Mouse (Mus musculus) urinary bladder, adult 18-20 months (tissue): ENCODE measurements around the gene Gm28051.

Experiments
- DNase-seq, 2 experiments: peaks; one replicate each; pipeline ENCODE4 v3.0.0; 2022; ENCODE audit warnings: low spot score in 2 of 2, mixed read lengths in 2 of 2

Gene Gm28051

DNA sequence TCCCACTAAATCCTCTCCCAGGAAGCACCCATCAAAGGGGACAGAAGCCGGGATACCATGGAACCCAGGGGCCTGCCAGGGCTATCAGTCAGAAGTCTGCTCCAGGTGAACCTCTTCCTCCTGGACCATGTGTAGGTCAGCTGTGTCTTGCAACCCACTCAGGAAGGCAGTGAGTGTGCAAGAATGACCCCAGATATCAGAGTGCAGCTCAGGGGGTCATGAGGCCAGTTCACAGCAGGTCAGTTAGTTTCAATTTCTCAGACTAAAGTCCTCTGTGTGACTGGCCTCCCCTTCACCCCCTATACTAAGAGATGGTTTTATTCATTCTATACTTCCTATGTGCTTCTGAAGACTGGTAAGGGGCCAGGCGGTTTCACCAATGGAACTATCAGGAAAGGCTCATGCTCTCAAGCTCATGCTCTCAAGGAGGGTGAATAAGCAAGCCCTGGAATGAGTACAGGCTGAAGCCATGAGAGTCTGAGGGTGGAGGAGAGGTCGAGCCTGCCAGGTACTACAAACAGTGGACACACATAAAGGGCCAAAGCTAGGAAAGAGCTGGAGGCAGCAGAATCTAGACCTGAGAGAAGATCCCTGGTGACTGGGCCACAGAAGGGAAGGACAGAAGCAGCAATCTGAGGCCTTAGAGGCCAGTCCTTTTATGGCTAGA, 72.7 kb downstream of the Gm28051 start:
- no peak for DNase-seq

DNA sequence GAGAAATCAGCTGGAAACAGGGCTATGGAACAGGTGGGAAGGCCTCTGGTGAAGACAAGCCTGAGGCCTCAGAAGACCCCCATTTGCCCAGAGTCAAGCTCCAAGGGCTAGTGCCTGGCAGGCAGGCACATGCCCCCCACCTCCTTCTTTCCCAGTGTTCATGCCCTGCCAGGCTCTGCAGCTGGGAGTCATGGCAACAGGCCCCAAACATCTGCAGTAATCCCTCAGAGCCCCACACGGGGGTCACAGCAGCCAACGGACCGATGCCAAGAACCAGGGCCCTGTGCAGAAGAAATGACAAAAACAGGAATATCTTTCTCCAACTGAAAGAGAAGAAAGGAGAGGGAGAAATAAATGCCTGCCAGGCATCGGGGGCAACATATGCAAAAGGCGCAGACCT, 73.6 kb downstream of the Gm28051 start:
- no peak for DNase-seq

DNA sequence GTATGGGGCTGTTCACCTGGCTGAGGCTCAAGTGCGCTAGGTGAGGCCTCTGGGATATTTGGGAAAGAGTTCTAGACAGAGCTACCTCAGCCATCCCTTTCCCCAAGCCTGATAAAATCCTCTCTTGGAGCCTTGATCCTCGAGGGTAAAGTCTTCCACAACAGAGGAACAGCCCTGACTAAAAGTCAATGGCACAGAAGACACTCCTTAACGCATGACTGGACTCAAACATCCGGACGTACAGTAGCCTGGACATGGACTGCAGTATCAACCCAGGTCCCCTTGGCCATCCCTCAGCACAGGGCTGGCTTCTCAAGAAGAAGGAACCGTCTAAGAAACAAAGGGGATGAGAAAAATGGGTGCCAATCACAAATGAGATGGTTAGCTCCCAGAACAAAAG, 74.1 kb downstream of the Gm28051 start:
- no peak for DNase-seq

DNA sequence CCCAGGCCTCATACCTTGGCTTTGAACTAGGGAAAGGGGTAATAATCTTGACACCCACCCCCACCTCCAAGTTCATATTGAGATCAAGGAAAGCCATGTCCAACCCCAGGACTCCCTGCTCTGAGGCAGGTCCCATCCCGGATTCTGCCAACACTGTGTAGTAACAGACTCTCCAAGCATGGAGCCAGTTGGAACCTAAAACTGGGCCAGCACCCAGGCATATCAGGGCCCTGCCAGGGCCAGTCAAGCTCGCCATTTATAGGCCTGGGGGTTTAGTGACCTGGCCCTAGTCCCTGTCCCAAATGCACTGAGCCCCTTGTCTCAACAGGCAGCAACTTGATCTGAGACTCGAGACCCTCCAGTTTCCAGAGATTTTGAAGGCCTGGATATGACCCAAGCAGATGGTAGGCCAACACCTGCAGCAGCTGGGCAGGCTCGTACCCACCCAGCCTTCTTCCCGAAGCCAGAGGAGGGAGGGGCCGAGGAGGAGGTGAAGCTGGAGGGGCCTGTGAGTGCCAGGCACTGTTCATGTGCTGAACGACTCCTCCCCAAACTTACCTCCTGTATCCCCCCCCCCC, 74.8 kb downstream of the Gm28051 start:
- DNase-seq = no peak

DNA sequence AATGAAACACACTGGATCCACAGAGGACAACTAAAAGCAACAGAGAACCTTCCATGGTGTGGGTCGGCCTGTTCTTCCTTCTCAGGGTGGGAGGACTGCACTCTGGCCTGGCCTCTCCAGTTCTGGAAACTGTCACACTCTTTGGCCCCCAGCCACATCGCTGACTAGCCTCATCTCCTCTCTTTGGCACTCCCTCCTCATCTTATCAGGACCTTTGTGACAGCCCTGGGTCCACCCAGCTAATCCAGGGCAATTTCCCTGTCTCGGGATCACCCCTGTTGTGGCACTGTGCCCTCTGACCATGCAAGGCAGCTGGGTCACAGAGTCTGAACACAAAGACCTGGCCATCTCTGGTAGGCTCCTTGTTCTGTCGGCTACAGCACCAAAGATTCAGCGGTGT, 75.5 kb downstream of the Gm28051 start:
- no peak for DNase-seq

DNA sequence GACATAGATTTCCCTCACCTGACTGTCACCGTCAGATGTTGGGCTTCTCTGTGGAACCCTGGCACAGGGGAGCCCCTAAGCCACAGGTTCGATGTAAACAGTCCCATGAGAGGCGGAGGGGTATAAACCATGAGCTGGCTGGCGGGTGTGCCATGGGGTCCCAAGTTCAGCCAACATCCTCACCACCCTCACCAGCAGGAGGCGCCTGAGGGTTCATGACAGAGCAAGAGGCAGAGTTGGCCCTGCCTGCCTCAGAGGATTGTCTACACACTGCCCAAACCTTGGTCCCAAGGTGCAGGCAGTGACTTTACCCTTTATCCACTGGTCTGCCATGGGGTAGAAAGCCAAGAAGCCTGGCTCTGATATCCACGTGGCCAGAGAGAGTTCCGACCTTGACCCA, 76.0 kb downstream of the Gm28051 start:
- DNase-seq = no peak

DNA sequence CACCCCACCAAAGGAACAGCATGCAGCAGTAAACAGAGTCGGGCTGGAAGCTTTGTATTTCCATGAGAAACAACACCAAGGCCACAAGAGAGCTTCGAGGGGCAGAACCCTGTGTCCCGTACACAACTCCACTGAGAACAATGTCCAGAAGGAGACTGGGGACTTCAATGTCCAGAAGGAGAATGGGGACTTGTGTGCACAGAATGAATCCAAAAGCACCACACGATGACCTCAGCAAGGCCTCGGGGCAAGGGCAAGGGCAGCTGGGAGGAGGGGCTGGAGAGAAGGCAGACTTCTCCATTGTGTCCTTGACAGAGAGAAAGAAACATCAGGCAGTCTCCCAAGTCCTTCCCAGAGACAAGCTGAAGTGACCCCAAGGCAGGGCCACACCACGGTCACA, 78.7 kb downstream of the Gm28051 start:
- DNase-seq = no peak

DNA sequence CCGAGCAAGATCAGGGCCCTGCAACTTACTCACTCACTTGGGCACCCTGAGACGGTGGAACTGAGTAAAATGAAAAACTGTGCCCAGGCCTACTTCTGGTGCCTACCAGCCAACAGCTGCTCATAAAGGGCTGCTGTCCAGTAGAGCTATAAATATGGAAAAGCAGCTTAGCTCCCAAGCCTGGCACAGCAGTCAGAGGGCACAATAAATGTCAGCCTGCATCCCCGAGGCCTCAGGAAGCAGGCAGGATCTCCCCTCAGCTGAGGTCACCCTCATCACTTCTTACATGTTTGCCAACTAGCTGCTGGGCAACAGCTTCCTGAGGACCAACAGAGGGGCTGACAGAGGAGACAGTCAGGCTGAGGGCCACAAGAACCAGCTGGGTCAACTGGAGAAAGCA, 80.5 kb downstream of the Gm28051 start:
- no peak for DNase-seq

DNA sequence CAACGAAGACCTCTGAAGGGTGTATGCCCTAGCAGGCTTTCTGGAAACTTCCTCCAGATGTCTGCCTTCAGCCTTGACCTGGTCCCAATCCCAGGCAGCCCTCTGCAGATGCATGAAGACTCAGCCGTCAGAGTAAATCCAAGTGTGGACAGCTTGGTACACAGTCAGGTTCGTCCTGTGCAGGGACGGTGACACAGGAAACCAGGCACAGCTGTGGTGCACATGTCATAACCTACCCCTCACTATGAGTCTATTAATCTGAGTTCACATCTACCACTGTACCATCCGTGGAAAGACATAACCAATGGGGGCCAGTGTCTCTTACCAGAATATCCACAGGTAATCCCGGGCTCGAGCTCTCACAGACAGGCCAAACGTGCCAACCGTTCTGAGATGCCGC, 83.0 kb downstream of the Gm28051 start:
- DNase-seq = no peak

DNA sequence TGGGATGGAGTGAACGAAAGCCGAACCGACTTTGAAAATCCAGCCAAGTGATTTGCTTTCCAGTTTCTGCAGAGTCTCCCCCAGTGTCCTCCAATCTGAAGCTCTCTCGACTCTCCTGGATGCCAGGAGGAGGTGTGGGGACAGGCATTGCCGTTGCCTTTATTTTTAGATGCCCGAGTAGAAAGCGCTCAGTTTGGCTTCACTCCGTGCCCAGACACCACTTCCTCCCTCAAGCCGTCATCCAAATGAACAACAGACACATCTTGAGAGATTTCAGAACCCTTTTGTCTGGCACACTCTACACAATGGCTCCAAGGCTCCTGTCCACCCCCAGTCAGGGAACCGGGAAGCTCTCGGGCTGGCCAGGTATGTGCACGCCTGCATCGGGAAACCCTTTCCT, 83.4 kb downstream of the Gm28051 start:
- DNase-seq = no peak

DNA sequence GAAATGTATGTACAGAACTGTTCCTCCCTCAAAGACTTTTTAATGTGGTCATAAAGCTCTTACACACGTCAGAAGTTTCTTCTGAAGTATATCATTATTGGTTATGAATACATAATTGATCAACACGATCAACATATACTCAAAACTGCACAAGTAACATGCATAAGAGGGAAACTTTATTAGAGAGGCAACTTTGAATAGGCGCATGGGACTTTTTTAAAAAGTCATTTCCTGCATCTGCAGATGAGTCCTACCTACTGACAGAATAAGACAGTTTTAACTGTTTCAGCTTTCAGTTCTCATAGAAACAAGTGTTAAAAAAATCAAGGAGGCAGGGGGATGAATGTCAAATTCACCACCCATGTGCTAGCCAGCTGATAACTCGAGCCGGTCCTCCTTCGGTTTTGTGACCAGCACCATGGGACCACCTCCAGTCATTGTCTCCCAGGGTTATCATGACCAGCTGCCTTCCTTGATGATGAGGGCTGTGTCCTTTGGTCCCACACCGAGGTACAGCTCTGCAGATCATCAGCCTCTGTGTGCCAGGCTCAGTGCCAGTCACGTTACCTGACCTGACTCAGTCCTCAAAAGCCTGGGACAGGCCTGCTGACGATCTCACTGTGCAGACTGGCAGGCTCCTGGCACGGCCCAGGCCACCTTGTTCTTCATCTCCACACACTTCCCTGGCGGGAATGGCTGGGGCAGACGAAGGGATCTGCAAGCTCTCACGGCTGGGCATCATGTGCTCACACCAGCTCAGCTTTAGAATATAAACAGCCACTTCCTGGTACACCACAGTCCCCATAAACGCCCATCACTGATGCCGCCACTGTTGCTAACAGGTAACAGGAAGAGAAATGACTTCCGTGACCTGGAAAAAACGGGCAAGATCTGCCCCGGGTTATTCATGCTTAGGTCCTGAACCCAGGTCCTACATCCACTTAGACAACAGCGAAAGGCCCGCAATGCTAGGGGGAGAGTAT, 84.4 kb downstream of the Gm28051 start:
- DNase-seq = no peak

DNA sequence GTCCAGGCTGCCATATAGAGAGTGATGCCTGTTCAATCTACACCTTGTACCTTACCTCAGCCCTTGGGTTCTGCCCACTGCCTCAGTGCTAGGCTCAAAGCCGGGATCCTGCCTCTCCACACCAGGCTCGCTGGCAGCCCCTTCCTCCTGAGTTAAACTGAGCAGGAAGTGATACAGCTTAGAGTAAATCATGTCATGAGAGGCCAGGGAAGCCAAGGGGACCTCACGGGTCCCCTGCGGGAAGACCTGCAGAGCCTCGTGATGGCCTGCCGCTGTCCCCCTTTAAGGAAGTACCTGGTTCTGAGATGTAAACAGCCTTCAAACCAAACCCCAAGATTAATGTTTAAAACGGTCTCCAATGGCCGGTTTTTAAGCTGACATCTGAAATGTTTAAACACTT, 85.4 kb downstream of the Gm28051 start:
- no peak for DNase-seq

DNA sequence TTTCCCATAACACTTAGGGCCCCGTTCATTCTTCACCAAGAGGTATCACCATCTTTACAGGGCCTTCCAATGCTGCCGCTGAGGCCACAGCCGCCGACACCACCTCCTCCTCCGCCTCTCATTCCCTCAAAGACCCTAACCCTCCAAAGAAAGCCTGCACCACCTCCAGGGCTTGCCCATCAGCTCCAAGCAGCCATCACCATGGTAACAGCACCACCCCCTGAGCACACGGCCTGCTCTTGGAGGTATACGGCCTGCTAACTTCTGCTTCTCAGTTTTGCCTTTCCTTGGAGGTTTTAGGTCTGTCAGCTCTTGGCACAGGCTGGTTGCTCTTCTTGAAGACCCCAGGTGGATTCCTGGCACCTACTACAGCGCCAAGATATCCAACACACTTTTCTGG, 86.7 kb downstream of the Gm28051 start:
- DNase-seq = no peak
